Mouse (Mus musculus) adrenal gland, adult (tissue): ENCODE measurements at regions not wholly inside any gene's neighbourhood (a gene's known extent, or its start where the extent isn't known, plus 50 kb on each side); places are given as distances from the start of the nearest gene placed in this dataset.

ENCODE experiments used
- DNase-seq, 2 experiments: peaks; one replicate each; pipeline ENCODE4 v3.0.0; 2022 to 2023; ENCODE audit warnings: low spot score in 1 of 2; ENCODE audit not compliant: inconsistent age in 2 of 2

DNA sequence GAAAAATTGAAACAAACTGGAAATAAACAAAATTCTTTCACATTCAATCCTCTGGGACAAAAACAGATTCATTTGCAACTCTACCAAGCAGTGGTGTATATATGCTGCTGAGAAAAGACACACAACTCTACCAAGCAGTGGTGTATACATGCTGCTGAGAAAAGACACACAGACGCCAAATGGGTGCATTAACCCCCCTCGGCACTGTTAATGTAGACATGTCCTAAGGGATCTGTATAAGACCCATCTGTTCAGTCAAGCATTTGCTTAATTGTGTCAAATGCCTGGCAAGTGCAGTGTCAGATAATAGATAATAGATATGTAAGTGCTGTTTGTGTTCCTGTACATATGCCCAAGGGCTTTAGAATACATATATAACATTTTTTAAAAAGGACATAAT is 1035.2 kb upstream of the B3galt2 start:
- no peak for DNase-seq

DNA sequence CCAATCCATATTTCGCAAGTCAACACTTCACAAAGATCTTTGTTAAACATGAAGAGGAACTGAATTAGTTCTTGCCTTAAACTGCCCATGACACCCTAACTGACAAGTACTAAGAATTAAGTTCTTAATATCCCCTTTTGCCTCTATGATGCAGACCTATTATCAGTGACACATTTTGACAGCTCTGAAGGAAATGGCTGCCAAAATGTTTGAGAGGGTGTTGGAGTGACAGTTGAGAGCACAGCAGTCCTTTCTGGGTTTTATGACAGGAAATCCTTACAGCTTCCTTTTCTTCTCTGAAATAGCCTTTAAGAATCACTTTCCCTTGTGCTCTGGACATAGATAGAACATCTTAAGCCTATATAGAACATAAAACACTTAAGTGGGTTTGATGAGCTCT is 1034.4 kb upstream of the B3galt2 start:
- no peak for DNase-seq

DNA sequence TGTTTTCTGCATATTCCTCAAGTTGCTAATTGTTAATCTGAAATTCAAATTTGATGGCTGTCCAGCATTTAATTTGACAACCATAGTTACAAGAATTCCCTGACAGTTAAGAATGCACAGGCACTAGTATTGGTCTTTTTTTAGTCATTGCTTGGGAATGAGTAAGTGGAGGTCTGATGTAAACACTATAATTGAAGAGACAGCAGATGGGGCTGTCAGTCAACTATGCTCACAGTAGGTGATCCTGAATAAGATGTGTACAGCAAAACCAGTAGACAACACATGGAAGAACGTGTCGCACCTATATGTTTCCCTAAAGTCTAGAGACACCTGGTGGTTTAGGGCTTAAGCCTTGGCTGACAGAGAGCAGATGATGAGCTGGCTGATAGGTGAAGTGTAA is 1019.0 kb upstream of the B3galt2 start:
- no peak for DNase-seq

DNA sequence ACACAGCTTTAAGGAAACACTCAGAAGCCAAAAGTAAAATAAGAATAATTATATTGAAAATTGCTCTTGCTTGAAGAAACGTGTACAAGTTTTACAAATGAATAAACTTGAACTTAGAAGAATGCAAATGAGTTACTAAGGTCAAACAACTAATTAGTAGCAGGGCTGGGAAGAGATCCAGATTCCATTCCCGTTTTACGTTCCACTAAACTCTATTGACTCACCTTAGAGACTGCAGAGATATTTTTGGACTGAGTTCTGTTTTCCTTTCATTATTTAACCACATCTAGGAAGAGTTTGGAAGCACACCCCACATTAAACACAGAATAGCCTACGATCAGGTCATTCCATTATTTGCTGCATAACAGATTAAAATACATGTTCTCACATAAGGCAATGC is 1016.2 kb upstream of the B3galt2 start:
- DNase-seq: no peak

DNA sequence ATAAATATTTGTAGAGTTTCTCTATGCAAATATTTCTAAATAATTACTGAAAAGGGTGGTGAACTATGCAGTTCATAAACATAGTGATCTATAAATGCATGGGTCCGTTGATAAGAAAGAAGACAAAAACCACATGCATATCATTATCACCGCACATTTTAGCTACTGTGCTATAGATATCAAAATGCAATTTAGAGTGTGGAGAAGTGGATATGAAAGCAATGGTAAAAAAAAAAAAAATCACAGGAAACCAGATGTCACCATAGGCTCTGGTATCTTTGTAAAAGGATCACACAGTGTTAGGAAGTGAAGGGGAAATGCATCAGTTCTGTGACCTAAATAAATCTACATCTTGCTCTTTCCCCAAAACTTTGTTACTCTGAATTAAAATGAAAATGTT is 985.2 kb upstream of the B3galt2 start:
- no peak for DNase-seq

DNA sequence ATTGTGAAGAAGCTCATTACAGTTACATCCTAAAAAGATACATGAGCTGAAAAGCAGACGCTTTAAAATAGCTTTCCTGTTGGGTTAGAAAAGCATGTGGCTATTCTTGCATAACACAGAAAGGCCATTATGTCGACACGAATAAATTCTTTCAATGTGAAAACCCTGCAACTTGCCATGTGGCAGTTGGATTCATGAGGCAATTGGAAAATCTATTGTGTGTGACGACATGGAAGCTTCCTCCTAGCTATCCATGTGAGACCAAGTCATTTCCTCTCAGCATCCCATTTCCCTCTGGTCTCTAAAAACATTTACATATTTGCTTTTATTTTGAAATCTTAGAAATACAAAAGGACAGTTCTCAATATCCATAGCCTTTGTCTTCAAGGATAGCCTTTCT is 975.2 kb upstream of the B3galt2 start:
- DNase-seq: no peak

DNA sequence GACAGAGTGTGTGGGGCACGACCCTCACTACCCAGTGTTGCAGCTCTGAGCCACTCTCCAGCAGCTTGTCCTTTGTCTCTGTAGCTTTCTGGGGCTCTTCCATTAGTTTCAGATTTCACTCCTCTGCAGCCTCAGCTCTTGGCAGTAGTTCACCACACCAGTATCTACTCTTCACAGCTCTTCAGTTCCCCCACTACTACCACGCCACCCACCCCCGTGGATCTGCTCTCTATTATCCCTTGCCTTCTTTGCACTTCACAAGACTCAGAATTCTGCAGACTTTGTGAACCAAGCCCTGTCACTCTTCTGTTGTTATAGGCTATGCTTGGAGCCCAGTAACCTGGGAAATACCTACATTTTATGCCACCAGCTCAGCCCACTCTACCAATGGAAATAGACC is 960.5 kb upstream of the B3galt2 start:
- no peak for DNase-seq

DNA sequence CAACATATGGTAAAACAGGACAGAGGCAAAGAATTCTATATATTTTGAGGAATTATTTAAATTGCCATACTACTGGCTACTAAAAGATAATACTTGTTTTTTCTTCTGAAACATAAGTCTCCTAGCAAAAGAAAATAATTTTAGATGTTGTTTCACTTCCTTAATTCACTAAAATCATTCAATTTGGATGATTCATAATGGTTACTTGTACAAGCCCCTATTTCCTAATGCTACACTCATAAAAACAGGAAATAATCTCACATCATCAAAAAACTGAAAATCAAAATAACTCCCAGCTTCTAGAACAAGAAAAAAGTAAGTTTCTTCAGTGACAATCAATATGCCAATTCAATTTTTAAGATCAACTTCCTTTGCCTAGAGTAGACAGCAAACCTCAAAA is 951.6 kb upstream of the B3galt2 start:
- no peak for DNase-seq

DNA sequence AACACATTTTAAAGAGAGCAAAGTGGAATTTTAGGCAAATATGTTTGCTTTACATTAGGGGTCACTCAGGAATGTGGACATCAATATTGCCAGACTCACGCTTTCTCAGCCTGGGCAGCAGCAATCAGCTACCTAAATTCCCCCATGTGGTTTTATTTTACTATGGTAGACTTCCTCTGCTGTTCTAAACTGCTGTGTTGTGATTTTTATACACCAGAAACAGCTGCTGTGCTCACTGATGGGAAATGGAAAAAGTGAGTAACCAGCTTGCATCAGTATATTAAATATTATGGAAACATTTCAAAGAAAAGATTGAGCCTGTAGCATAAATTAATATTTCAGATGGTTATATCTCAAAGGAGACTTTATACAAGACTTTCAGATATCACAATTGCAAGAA is 945.3 kb upstream of the B3galt2 start:
- no peak for DNase-seq

DNA sequence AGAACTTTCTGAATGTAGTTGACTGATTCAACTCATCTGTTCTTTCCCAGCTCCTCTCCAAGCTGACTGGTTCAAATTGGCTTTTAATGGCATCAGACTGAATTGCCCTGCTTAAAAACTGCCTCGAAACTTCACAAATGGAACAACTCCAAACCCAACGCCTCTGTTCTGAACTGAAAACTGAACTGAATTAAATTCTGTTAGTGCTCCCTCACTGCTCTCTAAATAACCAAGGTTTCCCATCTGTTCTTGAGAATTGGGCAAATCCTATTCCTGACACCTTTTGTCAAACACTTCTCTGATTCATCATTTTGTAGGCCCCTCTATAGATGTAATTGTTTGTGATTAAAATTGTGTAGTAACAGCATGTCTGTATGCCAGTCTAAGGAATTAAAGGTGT is 932.2 kb upstream of the B3galt2 start:
- DNase-seq: no peak

DNA sequence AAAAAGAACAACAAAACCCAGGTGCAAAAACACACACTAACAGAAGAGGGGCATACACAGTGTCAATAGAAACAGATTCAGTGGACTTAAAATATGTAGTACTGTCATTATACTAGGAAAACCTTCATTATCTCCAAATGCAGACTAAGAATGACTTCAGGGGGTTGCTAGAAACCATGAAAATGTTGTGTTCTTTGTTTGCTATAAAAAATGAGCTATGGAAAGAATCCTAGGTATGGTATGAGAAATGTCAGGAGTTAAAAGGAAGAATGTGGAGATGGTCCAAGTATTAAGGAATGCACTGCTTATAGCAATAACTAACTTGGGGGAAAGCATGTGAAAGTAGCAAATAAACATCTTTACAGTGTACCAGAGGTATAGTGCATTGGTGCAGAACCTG is 910.2 kb upstream of the B3galt2 start:
- DNase-seq: no peak

DNA sequence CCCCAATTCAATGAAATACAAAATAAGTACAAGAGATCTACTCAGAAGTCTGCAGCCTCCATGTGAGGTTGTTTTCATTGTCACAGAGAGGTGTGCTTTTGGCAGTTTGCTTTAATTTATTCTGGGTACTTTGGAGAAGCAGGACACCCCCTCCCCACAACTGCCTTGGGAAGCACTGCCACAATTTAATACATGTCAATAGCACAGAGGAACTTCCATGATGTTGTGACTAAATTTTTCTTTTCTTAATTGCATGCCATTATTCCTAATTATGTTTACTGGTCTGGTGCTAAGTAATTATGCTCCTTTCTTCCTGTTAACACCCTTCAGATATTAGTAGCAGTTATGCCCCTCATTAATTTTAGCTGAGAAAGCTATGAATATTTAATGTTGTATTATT is 906.4 kb upstream of the B3galt2 start:
- no peak for DNase-seq

DNA sequence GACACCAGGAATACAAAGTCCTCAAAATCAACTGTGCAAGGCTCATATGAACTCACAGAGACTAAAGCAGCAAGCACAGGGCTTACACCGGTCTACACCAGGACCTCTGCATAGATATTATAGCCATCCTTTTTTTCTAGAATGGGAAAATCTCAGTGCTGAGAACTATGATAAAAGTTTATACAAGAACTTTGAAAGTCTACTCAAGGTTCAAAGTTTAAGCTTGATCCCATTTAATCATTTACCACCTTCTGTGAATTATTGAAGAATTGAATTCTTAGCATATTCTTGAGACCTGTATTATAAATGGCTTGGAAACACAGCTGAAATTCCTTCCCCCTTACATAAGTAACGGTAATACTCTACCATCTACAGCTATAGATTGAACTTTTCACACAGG is 902.1 kb upstream of the B3galt2 start:
- DNase-seq: no peak

DNA sequence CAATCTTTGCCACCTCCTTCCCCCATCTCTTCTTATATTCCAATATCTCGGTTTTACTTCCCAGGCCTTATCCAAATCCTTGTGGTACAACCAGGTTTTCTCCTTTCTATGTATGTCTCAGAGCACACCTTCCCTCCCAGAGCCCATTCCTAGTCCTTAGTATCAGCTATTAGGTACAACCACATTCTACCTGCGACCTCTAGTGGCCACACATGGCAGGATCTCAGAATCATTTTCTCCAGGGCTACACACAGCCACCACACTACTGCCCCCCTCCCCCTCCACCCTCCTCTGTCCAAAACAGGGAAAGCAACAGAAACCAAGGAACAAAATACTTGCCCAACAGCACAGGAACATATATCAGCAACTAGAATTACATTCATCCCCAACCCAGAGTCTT is 898.2 kb upstream of the B3galt2 start:
- peak; percentile 32 to 76 for DNase-seq

DNA sequence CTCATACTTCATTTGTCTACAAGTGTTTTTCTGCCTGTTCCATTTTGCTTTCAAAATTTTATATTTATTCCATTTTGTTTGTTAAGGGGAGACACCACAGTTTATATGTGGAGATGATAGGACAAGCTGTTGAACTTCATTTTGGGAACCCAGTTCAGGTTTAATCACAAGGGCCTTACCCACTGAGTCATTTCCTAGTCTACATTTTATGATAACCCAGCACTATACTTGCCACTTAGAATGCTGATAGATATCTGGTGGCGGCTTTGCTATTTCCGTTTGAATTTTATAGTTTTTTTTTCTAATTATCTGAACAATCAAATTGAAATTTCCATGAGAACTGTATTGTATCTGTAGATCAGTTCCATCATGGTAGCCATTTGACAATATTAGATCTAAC is 869.5 kb upstream of the B3galt2 start:
- DNase-seq: no peak
